Mouse (Mus musculus) CH12.LX (cell line): ENCODE results near the gene Anks1b.

Source experiments
- CTCF ChIP-seq, 2 experiments: IDR thresholded peaks in 1 of 2; conservative IDR thresholded peaks in 1 of 2; 2 replicates each; pipeline ENCODE4 v1.5.1; 2011 to 2012; ENCODE audit warnings: low read depth in 2 of 2, low read length in 2 of 2, improper control_type of control experiment in 1 of 2, inconsistent platforms in 1 of 2, mild to moderate bottlenecking in 1 of 2, moderate library complexity in 1 of 2
- USF1 ChIP-seq: IDR thresholded peaks from 2 replicates; pipeline ENCODE4 v1.6.1; 2014; ENCODE audit warnings: low read depth, mild to moderate bottlenecking, inconsistent platforms, low read length, improper control_type of control experiment
- ZC3H11A ChIP-seq: IDR thresholded peaks from 2 replicates; pipeline ENCODE4 v1.6.1; 2012; ENCODE audit warnings: low read depth, mild to moderate bottlenecking, inconsistent platforms, low read length, improper control_type of control experiment

- no peak for TF ChIP-seq ZC3H11A
- TF ChIP-seq USF1 = no peak
- TF ChIP-seq CTCF (conservative IDR thresholded peaks at IDR 0.05 in 1 of 2, IDR thresholded peaks at IDR 0.05 in 1 of 2; ENCODE audit: low read depth in 2 of 2, low read length in 2 of 2) = no peak
These were observed 804.1 kb downstream of the Anks1b start for GRCm38 (mm10) chr10:90677421-90677820.
